Mouse (Mus musculus): ENCODE results near the gene Mbd3.
"Not testable (repeated sequence)": the region's sequence is repeated elsewhere in the genome, so short reads cannot be mapped to it uniquely, and the experiment has no call there.

Mbd3 gene

DNA sequence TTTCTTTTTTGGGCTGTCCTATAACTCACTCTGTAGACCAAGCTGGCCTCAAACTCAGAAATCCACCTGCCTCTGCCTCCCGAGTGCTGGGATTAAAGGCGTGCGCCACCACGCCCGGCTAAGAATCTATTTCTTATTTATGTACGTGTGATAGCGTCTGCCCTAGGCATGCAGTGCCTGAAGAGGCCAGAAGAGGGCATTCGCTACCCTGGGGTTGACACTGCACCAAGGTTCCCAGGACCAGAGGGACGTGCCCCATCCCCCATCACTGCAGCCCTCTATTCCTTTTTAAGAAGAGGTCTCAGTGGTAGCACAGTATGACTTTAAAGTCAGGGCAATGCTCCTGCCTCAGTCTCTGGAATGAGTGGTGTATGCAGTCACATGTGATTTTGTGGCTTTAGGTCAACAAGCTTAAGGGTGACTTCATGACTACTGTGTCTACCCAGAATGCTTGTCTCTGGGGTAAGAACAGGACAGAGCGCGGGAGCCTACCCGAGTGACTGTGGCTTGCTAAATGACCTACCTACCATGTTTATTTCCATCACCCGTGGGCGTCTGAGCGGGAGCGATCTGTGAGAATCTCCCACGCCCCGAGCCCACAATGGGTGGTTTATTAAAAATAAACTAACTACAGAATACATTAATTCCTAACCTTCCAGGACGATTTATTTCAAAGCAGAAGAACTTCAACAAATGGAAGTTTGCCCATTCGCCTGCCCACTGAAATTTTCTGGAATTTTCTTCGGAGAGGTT is 29.2 kb downstream of the Mbd3 start:
- no peak for DNase-seq (ENCODE audit: low spot score)

DNA sequence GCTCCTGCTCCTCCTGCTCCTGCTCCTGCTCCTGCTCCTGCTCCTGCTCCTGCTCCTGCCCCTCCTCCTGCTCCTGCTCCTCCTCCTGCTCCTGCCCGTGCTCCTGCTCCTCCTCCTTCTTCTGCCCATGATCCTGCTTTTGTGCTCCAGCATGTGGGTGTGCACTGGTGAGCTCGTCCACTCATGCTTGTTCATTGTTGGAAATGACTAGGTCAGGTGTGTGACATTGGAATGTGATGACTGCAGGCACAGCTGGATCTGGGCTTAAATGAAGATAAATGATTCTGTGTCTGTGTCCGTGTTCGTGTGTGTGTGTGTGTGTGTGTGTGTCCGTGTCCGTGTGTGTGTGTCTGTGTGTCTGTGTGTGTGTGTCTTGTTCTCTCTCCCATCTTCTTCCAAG is 31.0 kb downstream of the Mbd3 start:
- DNase-seq (ENCODE audit: low spot score): no peak

DNA sequence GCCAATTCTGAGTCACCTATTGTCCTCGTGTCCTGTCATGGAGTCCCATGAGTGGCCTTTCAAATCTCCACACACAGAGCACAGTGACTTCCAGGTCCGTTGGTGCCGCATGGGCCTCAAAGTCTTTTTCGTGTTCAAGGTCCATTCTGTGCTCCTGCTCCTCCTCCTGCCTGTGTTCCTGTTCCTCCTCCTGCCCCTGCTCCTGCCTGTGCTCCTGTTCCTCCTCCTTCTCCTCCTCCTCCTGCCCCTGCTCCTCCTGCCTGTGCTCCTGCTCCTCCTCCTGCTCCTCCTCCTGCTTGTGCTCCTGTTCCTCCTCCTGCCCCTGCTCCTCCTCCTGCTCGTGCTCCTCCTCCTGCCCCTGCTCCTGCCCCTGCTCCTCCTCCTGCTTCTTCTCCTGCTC is 31.4 kb downstream of the Mbd3 start:
- DNase-seq (ENCODE audit: low spot score): no peak

DNA sequence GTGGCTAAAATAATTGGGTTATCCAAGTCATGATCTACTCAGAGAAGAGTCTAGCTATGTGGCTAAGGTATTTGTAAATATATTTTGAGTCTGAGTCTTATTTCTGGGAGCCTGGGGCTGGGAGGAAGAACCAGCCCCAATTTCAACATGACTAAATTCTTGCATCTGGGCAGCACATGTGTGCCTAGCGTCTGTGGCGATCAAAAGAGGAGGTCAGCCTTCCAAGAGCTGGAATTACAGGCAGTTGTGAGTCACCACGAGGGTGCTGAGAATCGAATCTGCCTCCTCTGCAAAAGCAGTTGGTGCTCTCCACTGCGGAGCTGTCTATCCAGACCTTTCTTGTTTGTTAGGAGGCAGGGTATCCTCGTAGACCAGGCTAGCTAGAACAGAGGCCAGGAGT is 33.6 kb downstream of the Mbd3 start:
- DNase-seq (ENCODE audit: low spot score): no peak

DNA sequence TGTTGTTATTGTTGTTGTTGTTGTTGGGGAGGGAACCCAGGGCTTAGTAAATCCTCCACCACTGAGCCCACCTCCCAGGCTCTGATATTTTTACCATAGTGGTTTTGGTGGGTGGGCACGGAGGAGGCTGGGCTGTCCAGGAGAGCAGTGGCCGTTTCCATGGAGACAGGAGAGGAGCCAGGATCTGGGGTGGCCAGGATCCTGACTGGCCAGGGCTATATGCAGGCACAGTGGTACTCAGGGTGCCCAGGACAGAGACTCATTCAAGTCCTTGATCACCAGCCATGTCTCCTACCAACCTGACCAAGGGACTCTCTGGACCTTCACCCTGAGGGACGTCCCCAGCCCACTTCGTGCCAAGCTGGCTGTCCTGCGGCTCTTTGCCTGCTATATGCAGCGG is 35.6 kb downstream of the Mbd3 start:
- DNase-seq (ENCODE audit: low spot score): no peak

DNA sequence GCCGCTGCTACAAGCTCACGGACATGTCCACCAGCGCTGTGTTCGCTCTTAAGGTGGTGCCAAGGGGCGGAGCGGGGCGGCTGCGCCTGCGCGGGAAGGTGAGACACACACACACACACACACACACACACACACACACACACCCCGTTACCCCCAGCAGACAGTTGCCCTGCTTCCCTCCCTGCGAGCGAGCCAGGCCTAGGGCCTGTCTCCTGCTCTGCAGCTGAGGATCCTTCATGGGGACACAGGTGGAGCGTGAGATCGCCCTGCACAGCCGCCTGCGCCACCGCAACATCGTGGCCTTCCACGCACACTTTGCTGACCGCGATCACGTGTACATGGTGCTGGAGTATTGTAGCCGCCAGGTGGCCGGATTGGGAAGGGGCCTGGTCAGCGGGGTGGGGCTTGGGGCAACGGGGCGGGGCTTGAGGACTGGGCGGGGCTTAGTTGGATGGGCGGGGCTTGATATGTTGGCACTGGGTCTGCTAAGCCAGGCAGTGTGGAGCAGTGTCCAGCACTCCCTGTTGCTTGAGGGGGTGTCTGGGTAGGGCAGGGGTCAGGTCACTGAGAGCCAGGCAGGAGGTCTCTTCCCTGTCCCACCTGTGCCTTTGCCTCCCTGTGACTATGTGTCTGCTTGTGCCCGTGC is 41.2 kb downstream of the Mbd3 start:
- no peak for DNase-seq (ENCODE audit: low spot score)

DNA sequence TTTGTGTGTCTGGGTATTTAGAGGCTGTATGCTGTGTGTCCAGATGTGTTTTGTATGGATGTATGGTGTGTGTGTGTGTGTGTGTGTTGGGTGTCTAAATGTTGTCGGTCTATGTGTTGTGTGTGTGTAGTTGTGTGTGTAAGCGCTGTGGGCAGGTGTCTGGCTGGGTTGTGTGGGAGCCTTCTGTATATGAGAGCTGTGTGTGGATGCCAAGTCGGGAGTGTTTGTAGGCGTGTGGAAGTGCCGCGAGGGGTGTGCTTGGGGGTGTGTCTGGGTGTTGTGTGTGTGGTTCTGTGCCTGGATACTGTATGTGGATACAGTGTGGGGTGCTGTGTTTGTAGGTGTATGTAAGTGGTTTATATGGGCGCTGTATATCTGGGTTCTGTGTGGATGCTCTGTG is 42.0 kb downstream of the Mbd3 start:
- no peak for DNase-seq (ENCODE audit: low spot score)

DNA sequence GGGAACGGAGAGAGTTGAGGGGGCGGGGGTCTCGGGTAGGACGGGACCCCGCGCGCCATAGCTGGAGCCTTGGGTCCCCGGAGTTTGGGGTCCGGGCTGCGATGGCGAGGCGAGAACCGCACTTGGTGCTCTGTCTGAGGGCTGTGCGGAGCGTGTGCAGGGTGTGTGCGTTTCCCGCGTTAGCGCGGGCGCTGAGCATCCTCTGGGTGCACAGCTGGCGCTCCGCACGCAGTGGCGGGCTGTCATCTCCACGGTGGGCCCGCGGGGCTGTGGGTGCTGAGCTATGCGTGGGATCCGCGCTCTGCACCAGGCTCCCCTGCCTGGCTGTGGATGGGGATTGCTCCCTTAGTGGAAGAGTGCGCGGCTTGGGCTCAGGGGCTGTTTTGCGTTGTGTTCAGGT is 42.6 kb downstream of the Mbd3 start:
- DNase-seq (ENCODE audit: low spot score): no peak

DNA sequence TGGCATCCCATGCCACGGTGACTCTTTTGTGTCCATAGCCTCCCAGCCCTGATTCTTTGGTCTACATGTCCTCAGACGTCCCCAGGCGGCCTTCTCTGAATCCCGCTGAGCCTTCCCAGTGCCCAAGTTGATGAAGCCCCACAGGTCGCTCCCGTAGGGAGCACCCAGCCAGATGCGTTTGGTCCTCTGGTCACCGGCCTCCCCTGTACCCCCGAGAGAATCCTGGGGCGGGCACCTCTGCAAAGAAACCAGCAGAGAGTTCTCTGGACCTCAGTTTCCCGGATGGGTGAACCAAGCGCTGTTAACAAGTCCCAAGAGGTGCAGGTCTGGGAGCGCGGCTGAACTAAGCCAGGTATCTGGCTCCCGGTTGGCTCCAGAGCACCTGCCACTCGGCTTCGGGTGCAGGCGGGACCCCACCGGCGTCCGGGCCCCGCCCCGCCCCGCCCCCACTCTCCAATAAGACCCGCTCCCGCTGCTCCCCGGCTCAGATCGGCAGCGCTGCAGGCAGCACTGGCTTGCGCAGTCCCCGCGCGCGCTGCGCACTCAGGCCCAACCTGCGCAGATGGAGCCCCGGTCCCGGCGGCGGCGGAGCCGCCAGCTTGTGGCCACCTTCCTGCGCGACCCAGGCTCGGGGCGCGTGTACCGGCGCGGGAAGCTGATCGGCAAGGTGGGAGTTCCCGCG is 43.2 kb downstream of the Mbd3 start, which contains the start of gene Plk5:
TSS of gene Plk5 (plus strand) at position 459 of the 682 bp plus-strand sequence.
- no peak for DNase-seq (ENCODE audit: low spot score)

DNA sequence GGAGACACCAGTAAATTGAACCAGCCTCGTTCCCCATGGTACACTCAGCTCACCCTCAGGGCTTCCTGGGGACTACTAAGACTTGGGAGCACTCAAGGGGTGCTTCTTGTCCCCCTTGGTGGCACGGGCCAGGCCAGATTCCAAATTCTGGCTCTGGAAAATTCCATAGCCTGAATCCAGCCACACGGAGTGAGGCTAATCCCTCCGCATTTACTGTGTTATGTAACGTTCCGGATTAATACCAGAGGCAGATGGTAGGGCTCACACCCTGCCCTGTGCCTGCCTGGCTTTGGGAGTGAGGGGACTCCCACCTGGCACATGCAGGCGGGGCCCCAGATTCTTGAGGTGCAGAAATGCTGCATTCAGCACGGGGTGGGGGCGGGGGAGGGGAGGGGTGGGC is 43.9 kb downstream of the Mbd3 start:
- DNase-seq (ENCODE audit: low spot score): no peak

DNA sequence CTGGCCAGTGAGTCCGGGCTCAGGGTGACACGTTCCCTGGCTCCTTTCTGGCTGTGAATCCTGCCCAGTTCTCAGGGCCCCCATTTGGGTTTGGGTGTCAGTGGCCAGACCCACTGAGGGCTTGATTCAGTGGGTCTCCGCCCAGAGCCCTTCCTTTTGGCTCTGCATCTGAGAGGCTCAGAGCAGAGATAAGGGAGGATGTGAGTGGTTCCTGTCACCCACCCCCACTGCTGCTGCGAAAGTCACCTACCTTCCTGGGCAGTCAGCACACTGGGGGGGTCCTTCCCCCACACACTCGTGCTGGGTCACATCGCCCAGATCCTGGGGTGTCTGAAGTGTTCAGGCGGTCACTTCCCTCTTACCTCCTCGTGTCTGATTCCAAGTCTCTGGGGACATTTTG is 46.6 kb downstream of the Mbd3 start:
- no peak for DNase-seq (ENCODE audit: low spot score)

DNA sequence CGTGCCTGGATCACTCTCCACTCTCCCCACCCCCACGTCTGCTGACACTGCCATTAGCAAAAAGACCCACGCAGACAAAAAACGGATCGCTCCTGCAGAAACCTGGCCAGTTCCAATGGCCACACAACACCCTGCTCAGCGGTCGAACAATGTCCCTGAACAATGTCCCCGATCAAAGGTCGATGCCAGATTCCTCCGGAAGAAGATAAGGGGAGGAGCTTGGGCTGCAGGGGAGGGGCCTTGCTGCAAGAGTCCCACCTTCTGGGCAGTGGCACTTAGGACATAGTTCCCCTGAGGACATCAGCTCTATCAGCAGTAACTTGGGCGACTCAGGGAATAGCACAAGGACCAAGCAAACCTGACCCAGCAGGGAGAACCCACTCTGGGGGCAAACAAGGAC is 47.5 kb downstream of the Mbd3 start:
- no peak for DNase-seq (ENCODE audit: low spot score)

DNA sequence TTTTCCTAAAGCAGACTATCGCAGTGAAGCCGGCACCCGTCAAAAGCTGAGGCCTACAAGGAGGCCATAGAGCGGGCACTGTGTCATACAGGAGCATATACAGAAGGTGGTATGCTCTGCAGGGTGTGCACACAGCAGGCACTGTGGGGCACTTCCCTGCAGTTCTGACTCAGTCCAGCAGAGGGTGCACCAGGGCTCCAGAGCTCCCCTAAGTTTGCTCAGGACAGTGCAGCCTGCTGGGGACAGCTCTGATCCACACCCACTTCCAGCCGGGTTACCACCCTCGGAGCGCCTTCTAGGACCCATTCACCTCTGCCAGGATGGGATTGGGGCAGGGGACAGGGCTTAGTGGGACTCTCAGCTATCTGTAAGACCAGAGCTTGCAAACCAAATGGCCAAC is 49.1 kb downstream of the Mbd3 start:
- DNase-seq (ENCODE audit: low spot score): peak; percentile 51

DNA sequence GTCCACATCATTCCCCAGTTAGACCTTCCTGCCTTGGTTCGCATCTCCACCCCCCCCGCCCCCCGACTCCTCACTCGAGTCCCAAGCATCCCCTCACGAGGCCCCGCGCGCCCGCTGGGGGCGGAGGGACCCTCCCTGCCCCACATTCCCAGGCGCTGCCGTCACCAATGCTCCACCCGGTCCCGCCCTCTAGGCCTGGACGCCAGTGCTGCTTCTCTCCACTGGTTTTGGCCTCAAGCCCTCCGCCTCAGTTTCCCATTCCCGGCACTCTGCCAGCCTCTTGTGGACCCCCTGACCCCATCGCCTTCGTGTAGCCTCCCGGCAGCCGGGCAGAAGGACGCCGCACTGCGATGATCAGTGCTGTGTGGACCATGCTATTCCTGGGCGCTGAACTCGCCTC is 50.4 kb downstream of the Mbd3 start:
- DNase-seq (ENCODE audit: low spot score): no peak

DNA sequence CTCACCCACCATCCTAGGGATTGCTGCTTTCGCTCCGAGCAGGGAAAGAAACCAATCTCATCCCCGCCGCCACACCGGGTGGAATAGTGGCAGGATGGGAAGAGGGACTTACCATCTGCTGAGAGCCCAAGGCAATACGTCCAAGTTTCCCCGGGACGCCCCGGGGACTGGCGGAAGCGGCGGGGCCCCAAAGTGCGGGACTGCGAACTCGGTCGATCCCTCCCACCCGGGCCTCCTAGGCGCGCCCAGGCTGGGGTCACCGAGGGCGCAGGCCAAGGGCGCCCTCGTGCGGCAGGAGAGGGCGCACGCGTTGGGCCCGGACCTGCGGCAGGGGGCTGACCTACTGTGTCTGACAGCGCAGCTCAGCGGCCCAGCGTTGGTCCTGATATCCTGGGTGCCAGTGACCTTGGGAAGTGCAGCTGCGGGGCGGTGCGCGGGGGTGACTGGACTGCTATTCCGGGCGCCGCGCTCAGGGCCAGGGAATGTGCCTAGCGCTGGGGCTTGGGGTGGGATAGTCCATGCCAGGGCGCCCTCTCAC is 51.0 kb downstream of the Mbd3 start, which contains the start of gene Adamtsl5:
TSS of gene Adamtsl5 (minus strand) at position 169 of the 538 bp plus-strand sequence.
- no peak for DNase-seq (ENCODE audit: low spot score)

DNA sequence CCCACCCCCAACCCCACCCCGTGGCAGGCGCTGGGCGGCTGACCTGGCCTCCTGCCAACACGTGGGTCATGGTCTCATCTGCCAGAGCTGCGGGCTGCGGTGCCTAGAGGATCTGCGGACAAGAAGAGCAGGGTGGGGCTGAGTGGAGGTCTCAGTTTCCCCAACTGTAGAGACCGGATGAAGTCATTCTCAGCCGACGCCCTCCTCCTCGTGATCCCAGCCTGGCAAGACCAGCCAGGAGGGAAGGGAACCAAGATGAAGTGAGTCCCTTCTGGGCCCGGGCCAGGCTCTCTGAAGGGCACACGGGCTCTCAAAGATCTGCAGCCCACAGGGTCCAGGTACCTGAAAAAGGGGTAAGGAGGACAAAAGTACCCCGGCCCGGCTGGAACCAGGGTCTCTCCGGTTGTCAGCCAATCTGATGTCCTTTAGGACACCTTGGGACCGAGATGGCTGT is 51.8 kb downstream of the Mbd3 start:
- DNase-seq (ENCODE audit: low spot score): no peak

DNA sequence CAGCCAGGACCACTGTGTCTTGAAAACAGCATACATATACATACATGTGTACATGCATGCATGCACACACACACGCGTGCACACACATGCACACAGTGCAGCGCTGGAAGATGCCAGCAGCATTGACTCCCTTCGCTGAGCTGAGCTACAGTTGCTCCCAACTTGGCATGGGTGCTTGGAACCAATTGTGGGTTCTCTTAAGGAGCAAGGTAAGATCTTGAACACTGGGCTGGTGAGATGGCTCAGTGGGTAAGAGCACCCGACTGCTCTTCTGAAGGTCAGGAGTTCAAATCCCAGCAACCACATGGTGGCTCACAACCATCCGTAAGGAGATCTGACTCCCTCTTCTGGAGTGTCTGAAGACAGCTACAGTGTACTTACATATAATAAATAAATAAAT is 53.4 kb downstream of the Mbd3 start:
- DNase-seq (ENCODE audit: low spot score): not testable (repeated sequence)

DNA sequence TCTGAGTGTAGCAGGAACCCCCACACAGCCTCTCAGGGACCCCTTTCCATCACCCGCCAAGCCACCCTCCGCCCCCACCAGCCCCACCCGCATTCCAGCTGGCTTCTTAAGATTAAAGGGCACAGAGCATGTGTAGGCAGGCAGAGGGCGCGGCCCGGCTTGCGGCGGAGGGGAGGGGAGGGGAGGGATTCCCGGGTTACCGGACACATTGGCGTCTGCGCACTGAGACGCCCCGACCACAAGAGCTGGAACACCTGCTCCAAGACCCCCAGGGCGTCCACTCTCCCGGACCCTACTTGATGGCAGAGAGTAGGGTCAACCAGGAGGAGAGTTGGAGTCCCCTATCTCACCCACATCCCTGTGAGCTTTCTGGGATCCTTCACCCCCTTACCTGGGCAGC is 54.2 kb downstream of the Mbd3 start:
- no peak for DNase-seq (ENCODE audit: low spot score)

DNA sequence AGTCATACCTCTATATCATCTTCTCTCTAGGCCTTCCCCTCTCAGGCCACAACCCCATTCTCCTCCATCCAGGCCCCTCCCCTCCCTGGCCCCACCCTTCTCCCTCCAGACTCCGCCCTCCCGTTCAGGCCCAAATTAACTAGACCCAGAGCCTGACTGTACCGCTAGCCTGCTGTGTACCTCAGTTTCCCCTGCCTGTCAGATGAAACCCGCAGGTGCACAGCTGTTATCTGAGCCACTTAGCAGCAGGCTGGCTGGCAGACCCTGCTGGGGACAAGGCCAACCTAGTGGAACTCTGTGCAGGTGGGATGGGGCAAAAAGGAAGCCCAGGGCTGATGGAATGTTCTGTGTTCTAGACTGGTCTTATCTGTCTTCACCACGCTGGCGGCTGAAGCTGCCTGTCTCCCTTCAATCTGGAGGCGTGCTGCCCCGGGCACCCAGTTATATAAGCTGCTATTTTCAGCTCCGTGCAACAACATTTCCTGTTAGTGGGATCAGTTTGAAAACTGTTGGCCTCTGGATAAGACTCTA is 55.2 kb downstream of the Mbd3 start:
- no peak for DNase-seq (ENCODE audit: low spot score)

DNA sequence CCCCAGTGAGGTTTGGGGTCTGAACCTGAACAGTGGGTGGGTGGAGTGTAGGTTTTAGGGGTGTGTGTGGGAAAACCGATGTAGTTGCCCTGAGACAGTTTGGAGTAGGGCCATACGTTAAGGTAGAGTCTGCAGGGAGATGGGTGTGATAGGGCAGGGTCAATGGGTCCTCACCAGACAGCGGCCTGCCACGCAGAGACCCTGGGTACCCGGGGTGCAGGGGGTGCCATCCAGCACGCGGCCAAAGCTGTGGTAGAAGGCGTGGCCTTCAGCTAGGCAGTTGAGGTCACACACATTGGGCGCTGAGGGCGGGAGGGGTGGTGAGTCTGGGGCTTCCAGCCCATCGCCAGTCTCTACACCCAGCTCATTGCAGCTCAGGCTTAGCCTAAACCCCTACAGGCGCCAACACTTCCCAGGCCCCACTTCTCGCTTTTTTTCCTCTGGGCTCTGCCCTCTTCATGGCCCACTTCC is 55.9 kb downstream of the Mbd3 start:
- no peak for DNase-seq (ENCODE audit: low spot score)

DNA sequence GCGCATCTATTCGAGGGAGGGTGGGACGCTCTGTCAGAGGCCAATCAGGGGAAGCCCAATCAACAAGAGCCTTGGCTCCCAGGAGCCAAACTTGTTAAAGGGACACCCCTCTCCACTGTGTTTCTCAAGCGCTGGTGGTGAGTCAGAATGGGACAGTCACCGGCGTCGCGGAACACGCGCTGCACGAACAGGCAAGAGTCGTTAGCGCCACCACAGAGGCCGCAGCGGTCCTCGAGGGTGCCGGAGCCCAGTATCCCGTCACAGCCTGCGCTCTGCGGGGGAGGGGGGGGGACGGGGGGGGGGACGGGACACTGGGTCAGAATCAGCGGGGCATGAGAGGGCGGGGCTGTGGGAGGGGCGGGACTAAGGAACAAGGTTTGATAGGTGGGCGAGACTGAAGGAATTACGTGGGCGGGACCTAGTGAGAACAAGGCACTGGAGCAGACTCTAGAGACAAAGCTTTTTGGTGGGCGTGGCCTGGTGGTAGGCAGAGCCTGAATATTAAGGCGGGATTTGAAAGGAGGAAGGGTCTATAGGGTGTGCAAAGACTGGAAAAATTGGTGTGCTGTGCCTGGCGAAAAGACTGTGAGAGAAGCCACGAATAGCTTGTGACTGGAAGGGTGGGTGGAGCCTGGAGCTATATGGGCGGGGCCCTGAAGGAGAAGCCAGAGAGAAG is 56.5 kb downstream of the Mbd3 start:
- DNase-seq (ENCODE audit: low spot score): no peak
